Mouse (Mus musculus) hindbrain, embryonic 12.5 days (tissue): Measurements from ENCODE around the gene H2-Aa. TPM values are rescaled to one million over a fixed set of nuclear protein-coding genes. Genes with fewer than 3 reads are reported as not detected.
A peak's percentile ranks its signal among the peaks of the same experiment; 100 is the strongest.

Experiments used
- ATAC-seq: fragments of 200-750 bp; cut with Nextera tagmentation; 2 replicates; pipeline ENCODE4 v1.8.0; 2017; ENCODE audit warnings: moderate TSS enrichment; ENCODE audit not compliant: low FRiP score
- H3K27ac ChIP-seq: fragments of 300-500 bp; sonication (generic); 2 replicates; pipeline ENCODE4 v1.5.1; 2016; ENCODE audit warnings: mild to moderate bottlenecking
- H3K27me3 ChIP-seq: fragments of 300-500 bp; sonication (generic); 2 replicates; pipeline ENCODE4 v1.6.1; 2016; ENCODE audit warnings: mild to moderate bottlenecking
- H3K36me3 ChIP-seq: fragments of 300-500 bp; sonication (generic); 2 replicates; pipeline ENCODE4 v1.6.1; 2016; ENCODE audit warnings: mild to moderate bottlenecking
- H3K4me1 ChIP-seq: fragments of 300-500 bp; sonication (generic); 2 replicates; pipeline ENCODE4 v1.6.1; 2016
- H3K4me2 ChIP-seq: fragments of 300-500 bp; sonication (generic); replicated peaks from 2 replicates; pipeline ENCODE4 v1.6.1; 2016; ENCODE audit warnings: mild to moderate bottlenecking
- H3K4me3 ChIP-seq: fragments of 300-500 bp; sonication (generic); 2 replicates; pipeline ENCODE4 v1.5.1; 2016; ENCODE audit warnings: mild to moderate bottlenecking
- H3K9ac ChIP-seq: fragments of 300-500 bp; sonication (generic); 2 replicates; pipeline ENCODE4 v1.6.1; 2016; ENCODE audit warnings: mild to moderate bottlenecking, moderate library complexity
- H3K9me3 ChIP-seq: fragments of 300-500 bp; sonication (generic); replicated peaks from 2 replicates; pipeline ENCODE4 v1.6.1; 2016; ENCODE audit warnings: mild to moderate bottlenecking
- WGBS: fragments of 180-500 bp; shearing (Covaris S2); methylation state at CpG from one replicate; pipeline ENCODE4 v1.1.7; 2016; 5-methylcytosine and 5-hydroxymethylcytosine counted together
- polyA plus RNA-seq: library from polyadenylated mRNA; unstranded; fragments of >200 nt; fragmentation: Nextera tagmentation; extraction: Ambion mirVana; gene quantifications from 2 replicates; pipeline ENCODE4 v1.2.1, GENCODE M21; 2016

Gene H2-Aa
- polyA plus RNA-seq, 1 experiment from 2014 or later: 0.19 TPM

GRCm38 (mm10) chr17:34237741-34238140 lies 49.9 kb downstream of the H2-Aa start:
- WGBS: 72% methylated on average over 3 of the region's 3 CpGs

GRCm38 (mm10) chr17:34236691-34237090 lies 50.9 kb downstream of the H2-Aa start:
- no peak for ATAC-seq
- Histone ChIP-seq H3K9me3 (no peaks in the 10 kb centered on the region), H3K9ac (no peak overlapping the region), H3K27ac (no peak overlapping the region), H3K4me3 (no peak overlapping the region), H3K4me1 (no peaks in the 10 kb centered on the region), H3K36me3 (no peaks in the 10 kb centered on the region), H3K4me2 (no peak overlapping the region), H3K27me3 (no peaks in the 10 kb centered on the region)
- WGBS: 89% methylated on average over 5 of the region's 5 CpGs

More at GRCm38 (mm10) chr17:34237741-34238140, 49.9 kb downstream of the H2-Aa start:
- H3K27me3 ChIP-seq: no peaks in the 10 kb centered on the region
- no peak for ATAC-seq
- H3K9ac ChIP-seq: no peak overlapping the region
- H3K9me3 ChIP-seq: peaks cover 5% of the 10 kb centered on the region; the same call in 1 of the 2 replicates
- H3K4me1 ChIP-seq: no peaks in the 10 kb centered on the region
- no peak overlapping the region for H3K4me2 ChIP-seq
- no peaks in the 10 kb centered on the region for H3K36me3 ChIP-seq
- no peak overlapping the region for H3K4me3 ChIP-seq
- H3K27ac ChIP-seq: no peak overlapping the region

GRCm38 (mm10) chr17:34234926-34235325 lies 52.7 kb downstream of the H2-Aa start:
- Histone ChIP-seq H3K9me3 (no peaks in the 10 kb centered on the region), H3K27ac (no peak overlapping the region), H3K36me3 (no peaks in the 10 kb centered on the region), H3K9ac (no peak overlapping the region), H3K4me1 (no peaks in the 10 kb centered on the region), H3K27me3 (no peaks in the 10 kb centered on the region), H3K4me2 (no peak overlapping the region), H3K4me3 (no peak overlapping the region)
- 50% methylated on average over 9 of the region's 9 CpGs for WGBS
- peak; percentile 56; the same call in 1 of the 2 replicates for ATAC-seq

Other genes starting within 250 kb of the H2-Aa start
- gene Col11a2, start 248.4 kb downstream of the H2-Aa start, polyA plus RNA-seq: 7.8 and 18.0 TPM in 2 replicates
- gene H2-Oa, start 195.5 kb downstream of the H2-Aa start, polyA plus RNA-seq: 0.29 and 0.39 TPM in 2 replicates
- gene H2-DMa, start 168.3 kb downstream of the H2-Aa start, polyA plus RNA-seq: 13.1 and 14.2 TPM in 2 replicates
- 137 and 151 TPM in 2 replicates for gene Brd2, start 165.2 kb downstream of the H2-Aa start, polyA plus RNA-seq
- 0.21 TPM in 1 of 2 replicates, not detected in the other for gene H2-DMb2, start 144.5 kb downstream of the H2-Aa start, polyA plus RNA-seq
- gene H2-DMb1, start 134.8 kb downstream of the H2-Aa start, polyA plus RNA-seq: 1.4 and 2.1 TPM in 2 replicates
- 1.8 and 2.2 TPM in 2 replicates for gene Tap1, start 100.3 kb downstream of the H2-Aa start, polyA plus RNA-seq
- gene Psmb9, start 100.1 kb downstream of the H2-Aa start, polyA plus RNA-seq: 1.0 TPM in 2 replicates
- gene Psmb8, start 90.1 kb downstream of the H2-Aa start, polyA plus RNA-seq: 1.8 and 2.9 TPM in 2 replicates
- 1.3 and 1.4 TPM in 2 replicates for gene Tap2, start 84.3 kb downstream of the H2-Aa start, polyA plus RNA-seq
- not detected in 2 replicates for gene H2-Ob, start 48.9 kb downstream of the H2-Aa start, polyA plus RNA-seq
- 1.5 and 1.7 TPM in 2 replicates for gene H2-Ab1, start 30.1 kb downstream of the H2-Aa start, polyA plus RNA-seq
- 1.5 and 1.7 TPM in 2 replicates for gene H2-Eb1, start 18.0 kb upstream of the H2-Aa start, polyA plus RNA-seq
- gene H2-Eb2, start 37.8 kb upstream of the H2-Aa start, polyA plus RNA-seq: 0.06 TPM in 1 of 2 replicates, not detected in the other
- not detected in 2 replicates for gene Btnl2, start 67.0 kb upstream of the H2-Aa start, polyA plus RNA-seq
- gene Btnl1, start 89.3 kb upstream of the H2-Aa start, polyA plus RNA-seq: not detected in 2 replicates
- 1.9 and 2.5 TPM in 2 replicates for gene BC051142, start 111.0 kb upstream of the H2-Aa start, polyA plus RNA-seq
- not detected in 2 replicates for gene Btnl4, start 189.5 kb upstream of the H2-Aa start, polyA plus RNA-seq
- not detected in 2 replicates for gene Btnl6, start 229.5 kb upstream of the H2-Aa start, polyA plus RNA-seq